Mouse (Mus musculus) layer of hippocampus, adult 11-12 months (tissue): ENCODE measurements around the gene Spib.

Experiments
- DNase-seq: peaks from one replicate; pipeline ENCODE4 v3.0.0; 2022; ENCODE audit warnings: low spot score

The Spib gene

DNA sequence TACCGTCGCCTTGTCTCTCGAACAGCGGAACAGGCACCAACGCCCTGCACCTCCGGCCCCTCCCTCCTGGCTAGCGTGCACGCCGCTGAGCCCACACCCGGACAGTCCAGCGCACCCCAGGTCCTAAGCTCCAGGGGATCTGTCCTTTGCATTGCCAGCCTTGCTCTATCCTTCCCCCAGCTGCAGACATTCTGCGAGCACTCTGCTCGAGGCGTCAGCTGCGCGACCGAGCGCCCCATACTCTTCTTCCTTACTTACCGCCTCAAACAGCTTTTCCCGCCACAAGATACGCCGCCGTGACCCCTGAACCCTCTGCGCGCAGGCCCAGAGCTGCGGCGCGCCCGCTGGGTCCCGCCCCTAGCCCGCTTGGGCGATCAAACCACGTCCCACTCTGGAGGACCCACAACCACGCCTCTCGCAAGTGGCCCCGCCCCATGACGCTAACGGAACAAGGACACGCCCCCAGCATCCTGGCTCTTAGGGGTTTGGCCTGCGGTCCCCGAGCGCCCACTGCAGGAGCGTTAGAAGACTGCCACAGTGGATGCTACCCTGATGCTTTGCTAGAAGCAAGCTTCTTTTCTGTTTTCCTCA, 16.7 kb upstream of the Spib start, which contains the start of gene Pold1:
TSS of gene Pold1 (minus strand) at position 353 of the 591 bp plus-strand sequence.
- DNase-seq = peak; percentile 100

DNA sequence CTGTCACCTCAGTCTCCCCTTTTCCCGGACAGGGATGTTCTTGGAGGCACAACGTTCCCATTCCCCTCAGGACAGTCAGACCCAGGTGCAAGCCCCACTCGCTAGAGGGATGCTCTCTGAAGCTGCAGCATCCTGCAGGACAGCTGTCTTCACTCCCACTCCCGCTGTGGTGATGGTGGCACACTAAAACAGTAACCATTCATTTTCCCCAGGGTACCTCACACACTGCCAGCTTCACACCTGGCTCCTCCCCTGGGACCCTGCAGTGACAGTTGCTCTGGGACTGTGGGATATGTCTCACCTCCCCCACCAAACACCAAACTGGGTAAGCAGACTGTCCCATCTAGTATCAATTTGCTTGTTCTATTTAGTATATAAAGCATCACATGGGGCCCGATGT, 15.9 kb upstream of the Spib start:
- no peak for DNase-seq

DNA sequence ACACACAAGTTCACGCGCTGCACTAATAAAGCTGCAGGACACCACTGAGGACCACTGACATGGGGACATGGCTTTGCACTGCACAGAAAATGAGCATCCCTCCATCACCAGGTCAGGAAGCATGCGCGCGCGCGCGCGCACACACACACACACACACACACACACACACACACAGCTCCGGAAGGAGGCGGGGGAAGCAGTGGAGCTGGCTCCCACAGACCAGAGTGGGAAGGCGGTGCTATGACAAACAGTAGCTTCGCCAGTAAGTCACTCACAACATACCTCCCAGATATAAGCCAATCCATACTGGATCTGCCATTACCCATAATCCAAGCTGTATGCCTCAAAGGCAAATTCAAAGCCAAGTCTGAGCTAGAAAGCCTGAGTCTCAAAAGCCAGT, 15.2 kb upstream of the Spib start:
- no peak for DNase-seq

DNA sequence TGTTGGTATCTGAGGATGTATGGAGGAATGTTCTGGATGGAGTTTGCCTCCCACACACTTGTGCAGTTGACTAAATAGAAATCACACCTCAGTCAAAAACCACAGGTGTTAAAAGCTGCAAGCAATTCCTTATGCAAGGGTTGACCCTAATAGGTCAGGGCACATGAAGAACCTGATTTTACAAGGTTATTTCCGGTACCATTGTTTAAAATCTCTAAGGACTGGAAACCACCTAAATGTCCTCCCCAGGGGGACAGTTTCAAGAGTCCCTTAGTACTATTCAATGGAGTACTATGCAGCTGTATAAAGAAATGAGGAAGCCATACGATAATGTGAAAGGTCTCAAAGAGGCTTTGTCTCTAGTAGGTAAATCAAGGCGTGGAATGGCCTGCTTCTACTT, 14.4 kb upstream of the Spib start:
- DNase-seq = no peak

DNA sequence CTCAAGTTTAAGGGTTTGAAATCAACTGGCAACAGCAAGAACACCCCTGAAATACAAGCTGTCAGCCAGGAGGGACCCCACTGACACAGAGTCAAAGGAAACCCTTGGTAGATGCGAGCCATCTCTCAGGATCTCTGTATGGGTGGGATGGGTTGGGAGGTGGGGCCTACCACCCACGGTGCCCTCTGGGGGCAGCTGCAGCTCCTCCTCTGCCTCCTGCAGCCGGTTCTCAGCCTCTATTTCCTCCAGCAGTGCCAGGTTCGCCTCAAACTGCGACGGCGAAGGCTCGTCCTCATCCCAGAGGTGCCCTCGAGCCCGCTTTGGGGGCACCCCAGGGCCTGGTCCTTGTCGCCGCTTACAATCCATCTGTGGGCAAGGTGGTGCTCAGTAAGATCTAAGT, 11.2 kb upstream of the Spib start:
- DNase-seq = no peak

DNA sequence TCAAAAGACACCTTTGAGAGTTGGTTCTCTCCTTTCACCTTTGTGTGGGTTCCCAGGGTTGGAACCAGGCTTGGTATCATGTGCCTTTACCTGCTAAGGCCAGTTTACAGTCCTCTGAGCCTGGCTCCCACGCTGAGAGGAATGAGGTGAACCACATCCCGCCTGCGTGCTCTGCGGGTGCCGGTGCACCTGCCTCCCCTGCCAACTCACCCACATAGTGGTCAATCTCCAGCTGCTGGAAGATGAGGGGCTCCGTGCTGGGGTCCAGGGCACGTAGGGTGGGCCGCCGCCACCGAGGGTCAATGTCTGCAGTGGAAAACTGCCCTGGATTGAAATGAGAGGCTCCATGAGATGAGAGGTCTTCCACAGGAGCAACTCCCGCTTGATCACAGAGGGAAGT, 10.7 kb upstream of the Spib start:
- no peak for DNase-seq

DNA sequence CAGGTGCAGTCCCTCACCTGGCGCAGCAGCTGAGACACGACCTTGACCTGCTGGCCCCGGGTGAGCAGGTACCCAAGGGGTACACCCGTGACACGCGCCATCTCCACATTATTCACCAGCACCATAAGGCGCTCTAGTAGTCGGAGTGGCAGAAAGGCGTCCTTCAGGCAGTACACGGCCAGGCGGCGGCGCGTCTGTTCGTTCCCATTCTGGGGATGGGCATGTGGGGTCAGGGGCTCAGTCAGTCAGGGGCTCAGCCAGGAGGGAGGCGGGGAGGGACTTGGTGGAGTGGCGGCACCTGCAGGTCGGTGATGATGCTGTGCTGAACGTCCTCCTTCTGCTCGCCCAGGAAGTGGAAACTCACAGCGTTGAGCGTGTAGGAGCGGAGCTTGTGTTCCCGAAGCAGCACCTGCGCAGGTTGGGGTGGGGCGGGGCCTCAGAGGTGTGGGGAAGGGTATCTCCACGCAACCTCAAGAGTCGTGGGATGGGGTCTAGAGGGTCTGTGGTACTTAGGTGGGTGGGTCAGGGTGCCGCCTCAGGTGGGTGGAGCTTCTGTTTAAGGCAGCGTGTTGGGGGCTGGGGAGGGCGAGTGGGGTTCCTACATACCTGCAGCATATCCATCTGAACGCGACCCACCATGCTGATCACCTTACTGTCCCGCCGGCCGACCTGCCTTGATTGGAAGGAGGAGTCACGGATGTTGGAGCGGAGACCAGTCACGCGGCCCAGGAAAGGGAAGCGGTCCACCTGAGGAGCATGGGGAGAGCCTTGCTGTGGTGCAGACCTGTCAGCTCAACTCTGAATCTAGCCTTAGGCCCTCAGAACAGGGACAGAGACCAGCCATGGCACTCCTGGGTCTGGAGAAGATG, 7.1 kb upstream of the Spib start:
- DNase-seq = no peak

DNA sequence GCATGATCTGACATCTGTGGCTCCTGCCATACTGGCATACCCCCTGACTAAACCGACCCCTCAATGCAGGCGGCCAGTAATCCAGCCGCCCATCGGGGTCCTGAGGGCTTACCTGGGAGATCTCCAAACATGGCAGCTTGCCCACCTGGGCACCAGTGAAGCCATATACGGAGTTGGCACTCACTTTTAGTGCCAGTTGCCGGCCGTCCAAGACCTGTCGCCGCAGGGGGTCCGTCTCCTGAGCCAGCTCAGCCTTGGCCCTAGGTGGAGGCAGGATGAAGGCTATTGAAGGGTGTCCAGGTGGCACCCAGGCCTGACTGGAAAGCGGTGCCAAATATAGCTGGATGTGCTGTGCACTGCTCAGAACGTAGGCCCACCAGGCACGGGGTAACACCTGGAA, 5.6 kb upstream of the Spib start:
- no peak for DNase-seq

DNA sequence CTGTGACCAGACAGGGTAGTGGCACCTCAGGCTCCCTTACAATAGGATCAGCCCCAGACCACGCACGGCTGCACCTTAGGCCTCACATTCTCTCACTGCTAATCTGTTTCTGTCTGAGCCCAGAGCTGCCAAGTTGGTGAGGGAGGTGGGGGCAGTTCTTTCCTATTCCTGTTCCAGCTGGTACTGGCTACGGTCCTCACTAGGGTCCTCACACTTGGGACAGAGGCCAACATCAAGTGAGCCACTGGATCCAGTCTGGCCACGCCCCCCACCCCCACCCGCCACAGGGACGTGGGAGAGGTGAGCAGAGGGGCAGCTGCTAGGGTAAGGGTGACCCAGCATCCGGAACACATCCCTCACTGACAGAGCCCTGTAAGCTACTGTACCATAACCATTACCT, 5.1 kb upstream of the Spib start:
- DNase-seq = no peak

DNA sequence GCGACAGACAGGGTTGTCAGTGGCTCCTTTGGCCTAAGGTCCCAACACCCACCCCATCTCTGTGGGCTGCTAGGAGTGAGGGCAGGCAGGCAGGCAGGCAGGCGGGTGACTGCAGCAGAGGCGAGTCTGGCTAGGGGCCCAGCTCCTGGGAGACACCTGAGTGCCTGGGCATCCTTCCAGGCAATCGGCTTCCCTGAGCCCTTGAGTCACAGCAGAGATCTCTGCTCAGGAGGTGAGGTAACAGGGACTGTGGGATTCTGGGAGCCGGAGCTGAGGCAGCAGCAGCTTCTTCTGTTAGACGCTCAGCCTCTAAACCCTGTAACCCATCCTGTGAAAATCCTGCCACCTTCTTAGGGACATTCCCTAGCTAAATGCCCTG, 4.7 kb upstream of the Spib start:
- DNase-seq = no peak

DNA sequence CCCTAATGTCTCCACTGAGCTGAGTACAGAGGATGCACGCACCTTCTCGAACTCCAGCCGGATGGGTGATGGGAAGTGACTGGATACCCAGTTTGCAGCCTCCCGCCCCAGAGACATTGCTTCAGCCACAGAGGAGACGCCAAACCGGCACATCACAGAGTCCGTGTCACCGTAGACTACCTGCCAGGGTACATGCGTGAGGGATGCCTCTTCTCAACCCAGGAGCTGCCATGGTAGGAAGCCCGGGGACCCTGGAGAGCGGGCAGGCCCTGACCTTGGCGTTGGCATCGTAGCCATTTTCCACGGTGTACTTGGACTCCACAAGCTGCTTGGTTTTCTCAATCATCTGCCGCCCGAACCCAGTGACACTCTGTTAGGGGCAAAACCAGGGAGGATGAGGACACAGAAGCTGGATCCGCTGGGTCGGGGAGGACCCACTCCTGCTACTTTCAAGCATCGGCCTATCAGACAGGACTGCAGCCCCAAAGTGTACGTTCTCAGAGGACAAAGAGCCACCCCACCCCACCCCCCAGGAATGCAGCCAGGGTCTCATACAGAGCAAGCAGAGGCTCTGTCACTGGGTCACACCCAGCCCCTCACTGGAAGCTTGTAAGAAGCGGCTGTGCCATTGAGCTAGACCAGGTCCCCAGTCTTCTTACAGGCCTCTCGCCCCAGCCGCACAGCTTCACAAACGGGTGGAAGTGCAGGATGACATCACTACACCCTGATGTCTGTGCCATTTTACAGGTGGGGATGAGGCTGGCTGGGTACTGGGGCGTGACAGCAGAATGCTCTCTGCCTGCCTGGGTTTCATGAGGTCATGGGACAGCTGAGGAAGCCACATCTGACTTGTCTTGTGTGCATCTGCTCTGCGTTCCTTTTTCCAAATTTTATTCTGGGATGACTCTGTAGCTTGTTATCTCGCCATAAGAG, 4.1 kb upstream of the Spib start:
- DNase-seq = no peak

DNA sequence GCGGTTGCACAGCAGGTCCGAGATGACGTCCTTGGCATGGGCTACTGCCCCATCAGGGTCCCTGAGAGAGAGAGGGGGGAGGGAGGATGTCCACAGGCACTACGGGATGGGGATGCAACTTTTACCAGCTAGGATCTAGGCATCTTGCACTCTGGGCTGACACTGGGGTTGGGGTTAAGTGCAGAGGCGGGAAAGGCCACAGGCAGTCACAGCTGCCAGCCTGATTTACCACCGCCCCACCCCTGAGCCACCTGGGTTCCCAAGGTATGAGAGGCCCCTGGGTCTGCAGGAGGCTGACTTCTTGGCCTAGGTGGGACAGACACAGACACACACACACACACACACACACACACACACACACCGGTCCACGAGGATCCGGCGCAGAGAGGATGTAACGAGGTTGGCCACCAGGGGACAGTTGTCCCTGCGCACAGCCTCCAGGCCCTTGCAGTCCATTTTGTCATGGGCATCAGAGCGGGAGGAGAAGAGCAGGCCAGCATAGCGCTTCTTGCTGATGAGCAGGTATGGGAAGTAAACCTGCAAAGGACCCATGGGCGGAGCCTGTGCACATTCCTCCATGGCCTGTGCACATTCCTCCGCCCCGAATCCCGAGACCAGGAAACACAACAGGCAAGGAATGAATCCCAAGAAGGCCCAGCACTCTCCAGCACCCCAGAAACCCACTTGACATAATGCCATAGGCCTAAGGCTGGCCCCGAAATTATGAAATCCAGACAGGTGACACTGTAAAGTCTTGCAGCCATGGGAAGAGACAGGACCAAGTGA, 3.0 kb upstream of the Spib start:
- DNase-seq = no peak

DNA sequence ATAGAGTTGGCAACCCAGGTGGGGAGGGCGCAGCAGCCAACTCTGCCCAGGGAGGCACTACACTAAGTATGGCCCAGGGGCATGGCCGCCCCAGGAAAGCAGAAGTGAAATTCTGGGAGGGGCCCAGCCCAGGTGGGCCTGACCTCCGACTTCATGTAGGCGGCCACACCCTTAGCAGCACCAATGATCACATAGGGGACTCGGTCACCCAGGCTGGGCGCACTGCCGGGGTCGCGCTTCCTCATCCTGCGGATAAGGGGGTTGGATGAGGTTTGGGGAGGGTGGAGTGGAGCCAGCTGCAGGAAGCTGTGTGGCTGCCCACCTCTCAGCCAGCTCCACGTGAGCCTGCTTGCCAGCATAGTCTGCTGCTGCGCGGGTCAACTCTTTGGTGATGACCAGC, 2.4 kb upstream of the Spib start:
- no peak for DNase-seq

DNA sequence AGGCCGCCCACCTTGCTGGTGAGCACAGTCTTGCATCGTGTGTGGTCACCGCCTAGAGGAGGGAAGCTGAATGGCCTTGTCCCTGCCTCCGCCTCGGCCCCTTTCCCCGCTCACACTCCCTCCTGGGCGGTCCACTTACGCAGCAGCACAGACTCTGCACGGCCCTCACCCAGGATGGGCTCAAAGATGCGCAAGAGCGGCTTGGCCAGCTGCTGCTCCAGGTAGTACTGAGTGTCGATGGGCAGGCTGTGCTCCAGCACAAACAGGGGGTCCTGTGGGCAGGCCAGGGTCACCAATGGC, 1.8 kb upstream of the Spib start:
- DNase-seq = no peak

DNA sequence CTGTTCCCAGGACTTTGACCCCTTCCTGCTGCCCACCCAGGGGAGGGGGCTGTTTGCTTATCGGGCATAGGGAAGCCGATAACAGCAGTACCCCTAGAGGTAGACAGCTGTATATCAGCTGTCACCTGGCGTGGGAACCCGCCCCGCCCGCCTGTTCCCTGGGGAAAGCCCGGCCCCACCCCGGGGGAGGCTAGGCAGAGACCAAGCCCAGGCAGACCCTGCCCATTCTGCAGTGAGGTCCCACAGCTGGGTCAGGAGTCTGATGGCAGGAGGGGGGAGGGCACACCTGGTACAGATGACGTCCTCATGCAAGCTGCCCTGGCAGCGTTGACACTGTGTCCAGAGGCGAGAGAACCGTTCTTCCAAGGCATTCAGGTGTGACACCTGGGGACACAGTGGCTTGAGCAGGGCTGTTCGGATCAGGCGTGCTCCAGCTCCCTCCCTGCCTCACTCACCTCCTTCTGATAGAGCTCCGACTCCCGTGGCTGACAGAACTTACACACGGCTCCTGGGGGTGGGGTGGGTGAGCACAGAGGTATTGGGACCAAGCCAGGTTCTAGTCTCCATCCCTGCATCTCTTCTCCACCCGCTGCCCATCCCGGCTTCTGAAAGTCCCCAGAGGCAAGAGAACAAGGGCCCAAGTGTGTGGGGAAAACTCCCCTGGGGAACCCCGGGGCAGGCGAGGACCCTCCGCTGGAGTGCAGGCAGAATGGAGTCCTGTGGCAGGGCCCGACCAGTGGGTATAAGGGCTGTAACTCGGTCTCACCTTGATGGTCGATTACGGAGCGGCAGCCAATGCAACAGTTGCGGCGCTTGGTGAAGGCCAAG, 1.3 kb upstream of the Spib start:
- DNase-seq = no peak

DNA sequence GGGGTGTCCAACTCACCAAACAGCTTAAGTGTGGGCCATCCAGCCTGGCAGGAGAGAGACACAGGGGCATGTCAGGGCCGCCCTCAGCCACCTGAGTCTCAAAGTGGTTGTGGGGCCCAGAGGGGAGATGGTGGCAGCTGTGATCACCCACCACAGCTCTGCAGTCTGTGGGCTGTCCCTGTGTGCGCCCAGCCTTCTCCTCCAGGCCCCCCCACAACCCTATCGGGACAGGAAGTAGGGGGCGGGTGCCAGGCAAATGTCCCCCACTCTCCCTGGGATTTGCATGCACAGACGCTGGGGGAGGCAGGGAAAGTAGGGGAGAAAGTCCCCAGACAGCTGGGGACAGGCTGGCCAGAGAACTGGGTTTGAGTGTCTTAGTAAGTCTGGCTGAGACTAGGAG, 664 bp downstream of the Spib start:
- DNase-seq = no peak

DNA sequence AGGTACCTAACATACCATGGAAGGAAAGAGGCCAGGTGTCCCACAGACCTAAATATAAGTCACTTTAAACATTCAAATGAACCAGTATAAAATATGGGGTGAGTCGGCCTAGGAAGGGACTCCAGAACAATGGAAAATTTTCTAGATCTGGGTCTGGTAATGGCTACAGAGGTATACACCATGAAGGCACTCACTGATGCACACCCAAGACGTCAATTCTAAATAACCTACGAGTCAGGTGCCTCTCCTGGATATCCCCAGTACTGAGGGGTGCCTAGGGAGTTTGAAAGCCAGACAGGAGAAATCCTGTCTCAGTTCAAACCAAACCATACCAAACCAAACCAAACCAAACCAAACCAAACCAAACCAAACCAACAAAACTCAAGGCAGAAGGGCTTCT, 1.4 kb downstream of the Spib start:
- no peak for DNase-seq

DNA sequence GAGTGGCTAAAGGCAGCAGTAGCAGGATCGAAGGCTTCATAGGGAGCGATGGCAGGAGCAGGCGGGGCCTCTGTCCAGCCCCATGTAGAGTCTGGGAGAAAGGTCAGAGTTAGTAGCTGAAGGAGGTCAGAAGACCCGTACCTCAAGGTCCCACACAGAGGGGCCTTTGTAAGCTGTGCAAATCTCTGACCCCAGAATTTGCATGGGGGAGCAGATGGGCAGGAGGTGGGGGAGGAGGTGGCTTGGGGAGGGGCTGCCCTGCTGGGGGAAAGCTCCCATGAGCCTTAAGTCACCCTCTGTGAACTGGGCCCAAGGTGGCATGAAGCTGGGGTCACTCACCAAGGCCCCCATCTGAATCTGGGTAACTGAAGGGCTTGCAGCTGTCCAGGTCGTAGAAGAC, 2.4 kb downstream of the Spib start:
- no peak for DNase-seq

DNA sequence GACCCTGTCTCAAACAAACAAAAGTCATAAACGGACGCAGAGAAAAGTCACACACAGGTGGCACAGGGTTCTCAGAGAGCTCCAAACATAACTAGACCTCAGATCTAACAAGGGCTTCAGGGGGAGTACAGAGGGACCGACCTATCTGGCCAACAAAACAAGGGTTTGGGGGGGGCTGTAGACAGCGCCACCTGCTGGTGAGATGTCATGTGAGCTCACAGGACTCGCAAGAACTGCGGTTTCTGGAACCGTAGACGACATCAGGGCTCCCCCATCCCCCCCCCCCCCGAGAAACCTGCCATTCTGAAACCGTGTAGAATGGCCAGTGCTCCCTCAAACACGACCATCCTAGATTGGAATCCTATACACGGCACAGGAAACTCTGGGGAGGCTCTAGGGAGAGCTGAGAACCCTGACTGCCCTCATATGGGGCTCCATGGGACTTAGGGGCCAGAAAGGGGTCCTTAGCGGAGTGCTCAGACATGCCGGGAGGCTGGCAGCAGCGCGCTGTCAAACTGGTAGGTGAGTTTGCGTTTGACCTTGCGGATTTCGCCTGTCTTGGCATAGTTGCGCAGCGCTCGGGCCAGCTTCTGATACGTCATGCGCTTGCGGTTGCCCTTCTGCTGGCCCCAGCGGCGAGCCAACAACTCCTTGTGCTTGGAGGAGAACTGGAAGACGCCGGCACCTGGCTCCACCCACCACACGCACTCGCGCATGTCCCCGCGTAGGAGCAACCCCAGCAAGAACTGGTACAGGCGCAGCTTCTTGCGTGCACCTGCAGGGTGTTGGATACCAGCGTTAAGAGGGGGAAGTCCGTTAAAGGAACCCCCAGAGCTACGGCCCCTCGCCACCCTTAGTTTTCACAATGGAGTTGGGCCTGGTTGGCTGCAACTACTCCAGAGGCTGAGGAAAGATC, 4.1 kb downstream of the Spib start:
- peak; percentile 77 for DNase-seq
